Mouse (Mus musculus) cerebellum, adult 9-11 months (tissue): ENCODE data around the gene Gpat2.

ENCODE experiments used
- DNase-seq: peaks from one replicate; pipeline ENCODE4 v3.0.0; 2022

Gene Gpat2

GRCm38 (mm10) chr2:127424977-127425376, at the start of gene Gpat2:
Gene Gpat2, plus strand, starts transcription at chr2:127425199.
- DNase-seq: no peak

- DNase-seq: no peak
These were observed 49.1 kb upstream of the Gpat2 start for GRCm38 (mm10) chr2:127375759-127376341.

- no peak for DNase-seq
These were observed 48.5 kb upstream of the Gpat2 start for GRCm38 (mm10) chr2:127376423-127377051.

GRCm38 (mm10) chr2:127377942-127378610, 46.9 kb upstream of the Gpat2 start:
- DNase-seq: no peak

GRCm38 (mm10) chr2:127378611-127378990, 46.4 kb upstream of the Gpat2 start:
- DNase-seq: no peak

GRCm38 (mm10) chr2:127379250-127379649, 45.7 kb upstream of the Gpat2 start:
- no peak for DNase-seq

GRCm38 (mm10) chr2:127383881-127384280, 41.1 kb upstream of the Gpat2 start:
- DNase-seq: no peak

GRCm38 (mm10) chr2:127387521-127387920, 37.5 kb upstream of the Gpat2 start:
- DNase-seq: no peak

GRCm38 (mm10) chr2:127390352-127390751, 34.6 kb upstream of the Gpat2 start:
- DNase-seq: no peak

- DNase-seq: no peak
These were observed 34.2 kb upstream of the Gpat2 start for GRCm38 (mm10) chr2:127390846-127391245.

GRCm38 (mm10) chr2:127391323-127391722, 33.7 kb upstream of the Gpat2 start:
- DNase-seq: no peak

GRCm38 (mm10) chr2:127394606-127395161, 30.3 kb upstream of the Gpat2 start:
- DNase-seq: no peak

- no peak for DNase-seq
These were observed 26.3 kb upstream of the Gpat2 start for GRCm38 (mm10) chr2:127398738-127399137.

GRCm38 (mm10) chr2:127411126-127411525, 13.9 kb upstream of the Gpat2 start:
- no peak for DNase-seq

GRCm38 (mm10) chr2:127415806-127416205, 9.2 kb upstream of the Gpat2 start:
- DNase-seq: no peak

- no peak for DNase-seq
These were observed 8.3 kb upstream of the Gpat2 start for GRCm38 (mm10) chr2:127416706-127417105.

GRCm38 (mm10) chr2:127418266-127418970, 6.6 kb upstream of the Gpat2 start:
- no peak for DNase-seq

GRCm38 (mm10) chr2:127430238-127430637, 5.2 kb downstream of the Gpat2 start:
- no peak for DNase-seq

- DNase-seq: no peak
These were observed 8.7 kb downstream of the Gpat2 start for GRCm38 (mm10) chr2:127433487-127434295.

- DNase-seq: no peak
These were observed 10.1 kb downstream of the Gpat2 start for GRCm38 (mm10) chr2:127435135-127435534.

GRCm38 (mm10) chr2:127435554-127435953, 10.6 kb downstream of the Gpat2 start:
- DNase-seq: no peak

- no peak for DNase-seq
These were observed 12.7 kb downstream of the Gpat2 start for GRCm38 (mm10) chr2:127437697-127438096.
